Mouse (Mus musculus): ENCODE measurements around the gene Nabp2.

- TF ChIP-seq CTCF (IDR thresholded peaks at IDR 0.05; ENCODE audit: insufficient read depth, low read length): no peak
- peak; percentile 75; the same call in 1 of the 2 replicates for TF ChIP-seq POLR2A (IDR thresholded peaks at IDR 0.05; ENCODE audit: borderline replicate concordance, extremely low read depth, low read depth, low read length)
Measured at GRCm38 (mm10) chr10:128458719-128459408, 47.6 kb upstream of the Nabp2 start, which contains the start of gene Smarcc2.
